Mouse (Mus musculus) Patski (cell line): ENCODE results near the gene Ugt1a5. TPM values are rescaled to one million over a fixed set of nuclear protein-coding genes. Genes with fewer than 3 reads are reported as not detected.

ENCODE experiments used
- ATAC-seq: fragments of 100-300 bp; one replicate; pipeline ENCODE4 v1.8.0; 2021
- CTCF ChIA-PET: fragments of 350-600 bp; sonication (Branson Sonifier 250); formaldehyde crosslinking; loops from one replicate; lab custom pipeline; 2022; ENCODE audit warnings: inconsistent platforms; lab: Charles Lee
- POLR2A ChIA-PET: fragments of 350-600 bp; sonication (Branson Sonifier 250); formaldehyde crosslinking; loops from one replicate; lab custom pipeline; 2022; ENCODE audit warnings: antibody characterized with exemption, inconsistent platforms; lab: Charles Lee
- DNase-seq: peaks from one replicate; pipeline ENCODE4 v3.0.0-alpha.2; 2011; ENCODE audit warnings: low read depth, low spot score
- H3K27me3 ChIP-seq: fragments of 371-371 bp; one replicate; pipeline ENCODE4 v1.5.1; 2021
- CTCF ChIP-seq: fragments of 100-300 bp; IDR thresholded peaks from one replicate; pipeline ENCODE4 v1.5.1; 2021
- in situ Hi-C: fragments of 300-500 bp; cut with MboI; formaldehyde crosslinking; loops from 3 replicates; pipeline ENCODE4 v1.11.1; 2018; ENCODE audit warnings: low pct_unique_long_range_greater_than_20kb, mixed read lengths
- polyA plus RNA-seq: library from polyadenylated mRNA; unstranded; gene quantifications from one replicate; pipeline ENCODE4 v1.2.3, GENCODE M21; 2021

The Ugt1a5 gene
- polyA plus RNA-seq, 1 experiment from 2014 or later = not detected

- ATAC-seq = no peak
- no peaks in the 10 kb centered on the region for H3K27me3 ChIP-seq
- POLR2A ChIA-PET = no interaction called here
- no peak for TF ChIP-seq CTCF
- CTCF ChIA-PET = interaction anchor here (1.1 to 1.4 kb wide), 2 partner anchors 12 to 40 kb away, joined by 5 read pairs; partner anchors contain the start of genes Hjurp and Trpm8
- in situ Hi-C loops = no loop called here
- DNase-seq = no peak
Measured at GRCm38 (mm10) chr1:88237311-88237710, 71.5 kb downstream of the Ugt1a5 start.

DNA sequence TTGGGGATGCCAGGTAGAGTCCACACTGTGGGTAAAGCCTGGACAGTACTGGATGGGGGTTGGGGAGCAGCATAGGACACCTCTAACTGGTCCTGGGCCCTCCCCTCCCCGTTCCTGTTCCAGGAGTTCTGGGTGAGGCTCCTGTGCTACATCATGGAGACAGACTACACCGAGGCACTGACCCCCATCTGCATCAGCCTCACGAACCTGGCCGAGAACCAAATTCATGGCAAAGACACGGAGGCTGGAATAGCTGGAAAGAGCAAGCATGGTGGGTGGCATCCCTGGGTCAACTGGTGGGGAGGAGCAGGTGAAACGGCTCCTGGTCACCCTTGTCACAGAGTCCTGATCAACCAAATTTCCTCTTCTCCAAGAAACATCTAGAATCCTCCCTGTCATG, 73.0 kb downstream of the Ugt1a5 start:
- POLR2A ChIA-PET = no interaction called here
- no peak for TF ChIP-seq CTCF
- CTCF ChIA-PET = no interaction called here
- ATAC-seq (no peak), DNase-seq (no peak)
- in situ Hi-C loops = no loop called here
- H3K27me3 ChIP-seq = no peaks in the 10 kb centered on the region

- ChIA-PET POLR2A (no interaction called here), CTCF (no interaction called here)
- ATAC-seq = no peak
- in situ Hi-C loops = no loop called here
- no peaks in the 10 kb centered on the region for H3K27me3 ChIP-seq
- no peak for DNase-seq
- TF ChIP-seq CTCF = no peak
Measured at GRCm38 (mm10) chr1:88240072-88240471, 74.3 kb downstream of the Ugt1a5 start.

GRCm38 (mm10) chr1:88240579-88240978, 74.8 kb downstream of the Ugt1a5 start:
- CTCF ChIA-PET = no interaction called here
- ATAC-seq = no peak

DNA sequence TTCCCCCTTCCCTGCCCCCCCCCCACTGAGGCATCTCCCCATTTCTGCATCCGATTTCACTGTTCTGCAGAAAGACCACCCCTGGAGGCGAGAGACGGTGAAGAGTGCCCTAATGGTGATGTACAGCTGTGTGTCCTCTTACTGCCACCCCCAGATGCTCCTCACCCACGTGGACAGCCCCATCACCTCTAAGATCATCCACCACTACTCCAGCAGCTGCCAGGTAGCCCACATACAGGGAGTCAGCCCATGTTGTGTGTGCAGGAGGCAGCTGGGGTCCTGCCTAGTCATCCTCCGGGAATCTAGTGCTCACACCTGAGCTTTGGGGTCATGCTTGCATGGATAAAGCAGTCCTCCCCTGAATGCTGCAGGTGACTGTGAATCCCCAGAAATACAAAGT, 78.0 kb downstream of the Ugt1a5 start:
- no peak for TF ChIP-seq CTCF
- POLR2A ChIA-PET = no interaction called here
- ATAC-seq = no peak
- CTCF ChIA-PET = interaction anchor here (1.6 to 1.8 kb wide), 2 partner anchors 8 to 13 kb away, joined by 4 to 6 read pairs; no protein-coding TSS in a partner anchor
- DNase-seq = no peak
- no peaks in the 10 kb centered on the region for H3K27me3 ChIP-seq
- in situ Hi-C loops = no loop called here

More at GRCm38 (mm10) chr1:88240579-88240978, 74.8 kb downstream of the Ugt1a5 start:
- in situ Hi-C loops = no loop called here
- POLR2A ChIA-PET = no interaction called here
- TF ChIP-seq CTCF = no peak
- no peak for DNase-seq
- H3K27me3 ChIP-seq = no peaks in the 10 kb centered on the region

DNA sequence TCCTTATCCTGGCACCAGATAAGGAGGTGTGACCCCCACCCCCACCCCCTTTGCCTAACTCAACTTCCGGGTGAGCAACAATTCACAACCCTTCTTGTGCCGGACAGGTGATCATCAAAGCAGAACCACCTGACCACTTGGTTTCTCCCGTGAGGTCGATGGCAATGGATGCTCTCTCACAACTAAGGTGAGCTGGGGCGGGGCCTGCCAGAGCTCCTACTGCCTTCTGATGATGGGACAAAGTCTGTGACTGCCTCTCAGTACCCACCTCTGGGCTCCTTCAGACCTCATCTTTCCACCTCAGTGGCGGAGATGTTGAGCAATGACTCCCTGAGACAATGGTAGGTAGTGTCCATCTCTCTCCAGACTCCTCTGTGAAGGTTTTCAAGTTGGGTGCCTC, 80.1 kb downstream of the Ugt1a5 start:
- no peaks in the 10 kb centered on the region for H3K27me3 ChIP-seq
- no peak for ATAC-seq
- TF ChIP-seq CTCF = no peak
- in situ Hi-C loops = no loop called here
- CTCF ChIA-PET = no interaction called here
- DNase-seq = no peak
- POLR2A ChIA-PET = interaction anchor here (1.2 kb wide), 1 partner anchor 16 kb away, joined by 3 read pairs; no protein-coding TSS in a partner anchor

GRCm38 (mm10) chr1:88246386-88246785, 80.6 kb downstream of the Ugt1a5 start:
- no peaks in the 10 kb centered on the region for H3K27me3 ChIP-seq
- ATAC-seq = no peak
- no peak for DNase-seq
- ChIA-PET CTCF (no interaction called here), POLR2A (interaction anchor here (1.2 kb wide), 1 partner anchor 15 kb away, joined by 3 read pairs; no protein-coding TSS in a partner anchor)
- TF ChIP-seq CTCF = no peak
- in situ Hi-C loops = no loop called here

DNA sequence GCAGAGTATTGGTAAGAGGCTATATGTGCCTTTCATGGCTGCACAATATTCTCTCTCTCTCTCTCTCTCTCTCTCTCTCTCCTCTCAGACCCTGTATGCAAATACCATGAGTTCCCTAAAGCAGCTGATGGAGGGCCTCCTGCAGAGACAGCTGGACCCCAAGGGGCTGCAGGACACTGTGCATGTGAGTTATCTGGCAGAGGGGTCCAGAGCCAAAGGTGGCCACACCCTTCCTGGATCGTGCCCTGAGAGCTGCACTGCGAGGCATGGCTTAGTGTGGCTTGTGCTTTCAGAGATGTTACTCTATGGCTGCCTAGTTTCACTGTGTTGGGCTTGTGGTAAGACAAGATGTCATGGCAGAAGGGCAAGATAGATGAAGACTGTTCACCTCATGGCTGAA, 81.8 kb downstream of the Ugt1a5 start:
- no peak for TF ChIP-seq CTCF
- CTCF ChIA-PET = interaction anchor here (0.7 to 1.8 kb wide), 5 partner anchors 8 to 86 kb away, joined by 3 to 6 read pairs (median 4); no protein-coding TSS in a partner anchor
- H3K27me3 ChIP-seq = no peaks in the 10 kb centered on the region
- in situ Hi-C loops = no loop called here
- POLR2A ChIA-PET = no interaction called here
- DNase-seq (no peak), ATAC-seq (no peak)

DNA sequence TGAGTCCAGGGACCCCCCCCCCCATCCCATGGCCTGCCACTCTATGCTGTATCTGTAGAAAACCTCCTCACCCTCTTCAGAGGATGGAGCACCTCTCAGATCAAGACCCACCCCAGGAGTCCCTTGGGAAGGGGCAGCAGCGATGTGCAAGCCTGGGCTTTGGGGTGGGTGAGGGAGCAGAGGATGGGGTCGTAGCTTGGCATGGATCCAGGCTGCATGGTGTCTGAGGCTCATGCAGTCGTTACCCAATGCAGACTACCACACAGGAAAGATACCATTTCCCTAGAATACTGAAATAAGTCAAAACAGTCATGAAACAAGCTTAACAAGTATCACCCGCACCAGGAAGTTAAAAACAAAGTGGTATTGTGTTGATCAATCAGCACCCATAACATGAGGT, 82.8 kb downstream of the Ugt1a5 start:
- in situ Hi-C loops = no loop called here
- ChIA-PET POLR2A (no interaction called here), CTCF (interaction anchor here (1.1 to 1.9 kb wide), 7 partner anchors 7 to 87 kb away, joined by 3 to 6 read pairs (median 4); partner anchors contain the start of genes Hjurp, Trpm8 and Ugt1a1)
- TF ChIP-seq CTCF = no peak
- DNase-seq (no peak), ATAC-seq (no peak)
- no peaks in the 10 kb centered on the region for H3K27me3 ChIP-seq

- ChIA-PET CTCF (interaction anchor here (1.2 to 1.9 kb wide), 4 partner anchors 13 to 38 kb away, joined by 3 to 6 read pairs (median 4); partner anchors contain the start of genes Hjurp, Trpm8 and Ugt1a1), POLR2A (interaction anchor here (1.1 to 1.3 kb wide), 2 partner anchors 14 to 42 kb away, joined by 3 to 4 read pairs; no protein-coding TSS in a partner anchor)
- TF ChIP-seq CTCF = no peak
- in situ Hi-C loops = no loop called here
- ATAC-seq (no peak), DNase-seq (no peak)
- H3K27me3 ChIP-seq = no peaks in the 10 kb centered on the region
Measured at GRCm38 (mm10) chr1:88249596-88249995, 83.8 kb downstream of the Ugt1a5 start.

DNA sequence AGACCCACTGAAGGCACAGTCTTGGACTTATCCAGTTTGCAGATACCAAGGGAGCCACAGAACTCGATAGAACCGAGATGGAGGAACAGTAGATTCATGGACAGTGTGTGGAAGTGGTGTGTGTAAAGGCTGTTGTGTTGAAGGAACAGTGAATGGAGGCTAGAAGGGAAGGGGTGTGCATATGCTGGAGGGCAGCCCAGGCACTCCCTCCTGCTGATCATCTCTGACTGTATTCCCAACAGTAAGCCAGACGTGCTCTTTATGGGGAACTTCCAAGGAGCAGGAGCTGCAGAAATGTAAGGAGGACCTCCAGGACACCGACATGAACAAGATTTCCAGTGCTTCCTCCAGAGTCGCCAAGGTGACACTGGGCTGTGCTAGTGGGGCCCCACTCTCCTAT, 84.2 kb downstream of the Ugt1a5 start:
- no peak for DNase-seq
- in situ Hi-C loops = no loop called here

More for the DNA sequence above, 84.2 kb downstream of the Ugt1a5 start:
- POLR2A ChIA-PET = interaction anchor here (1.1 to 1.3 kb wide), 2 partner anchors 14 to 43 kb away, joined by 3 to 4 read pairs; no protein-coding TSS in a partner anchor
- no peak for ATAC-seq
- CTCF ChIA-PET = interaction anchor here (1.9 kb wide), 1 partner anchor 13 kb away, joined by 5 read pairs; no protein-coding TSS in a partner anchor
- no peaks in the 10 kb centered on the region for H3K27me3 ChIP-seq
- no peak for TF ChIP-seq CTCF
